Mouse (Mus musculus): ENCODE data around the gene Cacna2d4. TPM values are rescaled to one million over a fixed set of nuclear protein-coding genes. Genes with fewer than 3 reads are reported as not detected.

Cacna2d4 gene
- polyA plus RNA-seq, 1 experiment from 2014 or later = 0.24 TPM

GRCm38 (mm10) chr6:119371624-119372023 lies 135.3 kb downstream of the Cacna2d4 start:
- Histone ChIP-seq H3K9ac (ENCODE audit: low read depth, low read length) (no peak overlapping the region), H3K27me3 (replicated peaks; ENCODE audit: control insufficient read depth, insufficient read depth, low read length) (no peaks in the 10 kb centered on the region), H3K4me2 (ENCODE audit: low read depth, low read length) (no peak overlapping the region), H3K4me1 (ENCODE audit: control insufficient read depth, insufficient read depth, low read length) (no peaks in the 10 kb centered on the region), H3K4me3 (ENCODE audit: low read depth, low read length) (no peak overlapping the region), H3K9me3 (ENCODE audit: control insufficient read depth, low read length) (no peaks in the 10 kb centered on the region), H3K36me3 (ENCODE audit: control insufficient read depth, insufficient read depth, low read length) (0 out of 2 replicates have a peak, but pooled peaks cover 3% of the 10 kb centered on the region), H3K27ac (replicated peaks; ENCODE audit: low read depth, low read length) (no peak overlapping the region)
- DNase-seq (ENCODE audit: low spot score) (no peak), ATAC-seq (ENCODE audit: low read depth) (no peak)

- H3K36me3 ChIP-seq (ENCODE audit: control insufficient read depth, insufficient read depth, low read length) = 0 out of 2 replicates have a peak, but pooled peaks cover 3% of the 10 kb centered on the region
- H3K4me1 ChIP-seq (ENCODE audit: control insufficient read depth, insufficient read depth, low read length) = no peaks in the 10 kb centered on the region
- no peaks in the 10 kb centered on the region for H3K9me3 ChIP-seq (ENCODE audit: control insufficient read depth, low read length)
- no peak overlapping the region for H3K4me2 ChIP-seq (ENCODE audit: low read depth, low read length)
- 87% methylated on average over 5 of the region's 5 CpGs for WGBS
- no peak overlapping the region for H3K9ac ChIP-seq (ENCODE audit: low read depth, low read length)
- no peak overlapping the region for H3K27ac ChIP-seq (replicated peaks; ENCODE audit: low read depth, low read length)
- no peak for DNase-seq (ENCODE audit: low spot score)
- H3K27me3 ChIP-seq (replicated peaks; ENCODE audit: control insufficient read depth, insufficient read depth, low read length) = no peaks in the 10 kb centered on the region
- ATAC-seq (ENCODE audit: low read depth) = no peak
- no peak overlapping the region for H3K4me3 ChIP-seq (ENCODE audit: low read depth, low read length)
These were observed 135.9 kb downstream of the Cacna2d4 start for GRCm38 (mm10) chr6:119372237-119372636.

GRCm38 (mm10) chr6:119373000-119373705 lies 136.8 kb downstream of the Cacna2d4 start:
- H3K9ac ChIP-seq (ENCODE audit: low read depth, low read length) = no peak overlapping the region
- H3K36me3 ChIP-seq (ENCODE audit: control insufficient read depth, insufficient read depth, low read length) = no peaks in the 10 kb centered on the region
- H3K27me3 ChIP-seq (replicated peaks; ENCODE audit: control insufficient read depth, insufficient read depth, low read length) = no peaks in the 10 kb centered on the region
- no peaks in the 10 kb centered on the region for H3K9me3 ChIP-seq (ENCODE audit: control insufficient read depth, low read length)
- no peak overlapping the region for H3K4me2 ChIP-seq (ENCODE audit: low read depth, low read length)
- no peak overlapping the region for H3K4me3 ChIP-seq (ENCODE audit: low read depth, low read length)
- DNase-seq (ENCODE audit: low spot score) (no peak), ATAC-seq (ENCODE audit: low read depth) (no peak)
- no peaks in the 10 kb centered on the region for H3K4me1 ChIP-seq (ENCODE audit: control insufficient read depth, insufficient read depth, low read length)
- H3K27ac ChIP-seq (replicated peaks; ENCODE audit: low read depth, low read length) = no peak overlapping the region

- Histone ChIP-seq H3K4me3 (ENCODE audit: low read depth, low read length) (no peak overlapping the region), H3K4me1 (ENCODE audit: control insufficient read depth, insufficient read depth, low read length) (no peaks in the 10 kb centered on the region), H3K9me3 (ENCODE audit: control insufficient read depth, low read length) (no peaks in the 10 kb centered on the region), H3K4me2 (ENCODE audit: low read depth, low read length) (no peak overlapping the region), H3K27ac (replicated peaks; ENCODE audit: low read depth, low read length) (no peak overlapping the region), H3K36me3 (ENCODE audit: control insufficient read depth, insufficient read depth, low read length) (no peaks in the 10 kb centered on the region), H3K9ac (ENCODE audit: low read depth, low read length) (no peak overlapping the region), H3K27me3 (replicated peaks; ENCODE audit: control insufficient read depth, insufficient read depth, low read length) (no peaks in the 10 kb centered on the region)
- DNase-seq (ENCODE audit: low spot score) (no peak), ATAC-seq (ENCODE audit: low read depth) (no peak)
- 79% methylated on average over 5 of the region's 5 CpGs for WGBS
These were observed 138.7 kb downstream of the Cacna2d4 start for GRCm38 (mm10) chr6:119375035-119375434.

- WGBS = 41% methylated on average over 2 of the region's 2 CpGs
- no peaks in the 10 kb centered on the region for H3K27me3 ChIP-seq (replicated peaks; ENCODE audit: control insufficient read depth, insufficient read depth, low read length)
- H3K27ac ChIP-seq (replicated peaks; ENCODE audit: low read depth, low read length) = no peak overlapping the region
- no peak overlapping the region for H3K9ac ChIP-seq (ENCODE audit: low read depth, low read length)
- no peak overlapping the region for H3K4me3 ChIP-seq (ENCODE audit: low read depth, low read length)
- DNase-seq (ENCODE audit: low spot score) = no peak
- H3K36me3 ChIP-seq (ENCODE audit: control insufficient read depth, insufficient read depth, low read length) = no peaks in the 10 kb centered on the region
- no peak overlapping the region for H3K4me2 ChIP-seq (ENCODE audit: low read depth, low read length)
- H3K9me3 ChIP-seq (ENCODE audit: control insufficient read depth, low read length) = no peaks in the 10 kb centered on the region
- no peaks in the 10 kb centered on the region for H3K4me1 ChIP-seq (ENCODE audit: control insufficient read depth, insufficient read depth, low read length)
- ATAC-seq (ENCODE audit: low read depth) = no peak
These were observed 141.3 kb downstream of the Cacna2d4 start for GRCm38 (mm10) chr6:119377613-119378012.

- Histone ChIP-seq H3K4me3 (ENCODE audit: low read depth, low read length) (no peak overlapping the region), H3K9ac (ENCODE audit: low read depth, low read length) (no peak overlapping the region), H3K4me1 (ENCODE audit: control insufficient read depth, insufficient read depth, low read length) (no peaks in the 10 kb centered on the region), H3K9me3 (ENCODE audit: control insufficient read depth, low read length) (no peaks in the 10 kb centered on the region), H3K4me2 (ENCODE audit: low read depth, low read length) (no peak overlapping the region), H3K27ac (replicated peaks; ENCODE audit: low read depth, low read length) (no peak overlapping the region), H3K27me3 (replicated peaks; ENCODE audit: control insufficient read depth, insufficient read depth, low read length) (no peaks in the 10 kb centered on the region), H3K36me3 (ENCODE audit: control insufficient read depth, insufficient read depth, low read length) (no peaks in the 10 kb centered on the region)
- 77% methylated on average over 1 of the region's 1 CpGs for WGBS
- ATAC-seq (ENCODE audit: low read depth) (no peak), DNase-seq (ENCODE audit: low spot score) (no peak)
These were observed 142.3 kb downstream of the Cacna2d4 start for GRCm38 (mm10) chr6:119378631-119379030.

- Histone ChIP-seq H3K4me3 (ENCODE audit: low read depth, low read length) (no peak overlapping the region), H3K4me1 (ENCODE audit: control insufficient read depth, insufficient read depth, low read length) (peaks cover 9% of the 10 kb centered on the region; the same call in 1 of the 2 replicates), H3K4me2 (ENCODE audit: low read depth, low read length) (no peak overlapping the region), H3K9me3 (ENCODE audit: control insufficient read depth, low read length) (no peaks in the 10 kb centered on the region), H3K27ac (replicated peaks; ENCODE audit: low read depth, low read length) (no peak overlapping the region), H3K9ac (ENCODE audit: low read depth, low read length) (no peak overlapping the region), H3K27me3 (replicated peaks; ENCODE audit: control insufficient read depth, insufficient read depth, low read length) (no peaks in the 10 kb centered on the region), H3K36me3 (ENCODE audit: control insufficient read depth, insufficient read depth, low read length) (no peaks in the 10 kb centered on the region)
- DNase-seq (ENCODE audit: low spot score) (no peak), ATAC-seq (ENCODE audit: low read depth) (no peak)
- WGBS = 96% methylated on average over 1 of the region's 1 CpGs
These were observed 149.3 kb downstream of the Cacna2d4 start for GRCm38 (mm10) chr6:119385668-119386067.

- WGBS = 84% methylated on average over 4 of the region's 4 CpGs
- no peak for DNase-seq (ENCODE audit: low spot score)
These were observed 150.1 kb downstream of the Cacna2d4 start for GRCm38 (mm10) chr6:119386421-119386820.

GRCm38 (mm10) chr6:119386821-119387220 lies 150.5 kb downstream of the Cacna2d4 start:
- Histone ChIP-seq H3K27ac (replicated peaks; ENCODE audit: low read depth, low read length) (no peak overlapping the region), H3K36me3 (ENCODE audit: control insufficient read depth, insufficient read depth, low read length) (no peaks in the 10 kb centered on the region), H3K4me1 (ENCODE audit: control insufficient read depth, insufficient read depth, low read length) (peaks cover 9% of the 10 kb centered on the region; the same call in 1 of the 2 replicates), H3K27me3 (replicated peaks; ENCODE audit: control insufficient read depth, insufficient read depth, low read length) (no peaks in the 10 kb centered on the region), H3K9me3 (ENCODE audit: control insufficient read depth, low read length) (no peaks in the 10 kb centered on the region), H3K4me3 (ENCODE audit: low read depth, low read length) (no peak overlapping the region), H3K4me2 (ENCODE audit: low read depth, low read length) (peak overlapping the region; percentile 88; the same call in 1 of the 2 replicates), H3K9ac (ENCODE audit: low read depth, low read length) (no peak overlapping the region)
- DNase-seq (ENCODE audit: low spot score) (no peak), ATAC-seq (ENCODE audit: low read depth) (no peak)
- 91% methylated on average over 1 of the region's 1 CpGs for WGBS

More at GRCm38 (mm10) chr6:119386421-119386820, 150.1 kb downstream of the Cacna2d4 start:
- no peaks in the 10 kb centered on the region for H3K36me3 ChIP-seq (ENCODE audit: control insufficient read depth, insufficient read depth, low read length)
- no peak overlapping the region for H3K9ac ChIP-seq (ENCODE audit: low read depth, low read length)
- no peak overlapping the region for H3K27ac ChIP-seq (replicated peaks; ENCODE audit: low read depth, low read length)
- H3K9me3 ChIP-seq (ENCODE audit: control insufficient read depth, low read length) = no peaks in the 10 kb centered on the region
- ATAC-seq (ENCODE audit: low read depth) = no peak
- peaks cover 9% of the 10 kb centered on the region; the same call in 1 of the 2 replicates for H3K4me1 ChIP-seq (ENCODE audit: control insufficient read depth, insufficient read depth, low read length)
- no peak overlapping the region for H3K4me2 ChIP-seq (ENCODE audit: low read depth, low read length)
- H3K4me3 ChIP-seq (ENCODE audit: low read depth, low read length) = no peak overlapping the region
- no peaks in the 10 kb centered on the region for H3K27me3 ChIP-seq (replicated peaks; ENCODE audit: control insufficient read depth, insufficient read depth, low read length)

Data from embryonic facial prominence, embryonic 14.5 days (tissue).